ENCODE assay signal across 8 mouse cellular contexts in the genomic region with DNA sequence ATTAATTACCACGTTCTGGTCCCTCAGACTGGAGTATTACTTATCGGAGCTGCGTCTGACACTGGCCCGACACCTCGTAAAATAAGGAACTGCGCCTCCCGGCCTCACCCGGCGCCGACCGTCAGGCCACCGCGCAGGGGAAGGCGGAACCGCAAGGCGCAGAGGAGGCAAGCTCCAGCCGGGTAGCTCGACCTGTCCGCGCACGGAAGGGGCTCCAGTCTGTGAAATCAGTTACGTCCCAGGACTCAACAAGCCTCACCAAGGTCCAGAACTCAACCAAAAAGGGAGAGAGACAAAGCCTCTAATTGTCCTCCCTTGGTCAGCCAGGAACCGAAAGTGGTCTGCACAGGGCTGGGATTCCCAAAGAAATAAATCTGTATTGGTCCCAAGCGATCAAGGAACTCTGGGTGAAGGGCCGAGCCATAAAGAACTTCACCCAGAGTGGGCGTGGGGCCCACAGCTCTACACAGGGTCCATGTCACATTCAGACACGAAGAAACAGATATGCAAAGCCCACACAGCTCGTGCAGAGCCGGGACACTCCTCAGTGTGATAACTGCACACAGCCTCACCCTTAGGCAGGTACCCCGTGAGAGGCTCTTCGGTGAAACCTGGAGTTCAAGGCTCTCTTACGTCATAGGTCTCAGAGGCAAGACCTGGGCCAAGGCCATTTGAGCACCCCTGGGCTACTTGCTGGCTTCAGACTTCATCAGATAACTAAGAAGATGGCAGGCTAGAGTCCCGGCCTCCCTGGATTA. TPM values are rescaled to one million over a fixed set of nuclear protein-coding genes. Genes with fewer than 3 reads are reported as not detected.
DNase-seq lines count a peak whose midpoint lies in the region; ATAC-seq lines count a peak whose summit lies in the region.

No protein-coding gene starts in this region.

- 1% methylated on average over 33 of the region's 33 CpGs for WGBS in heart, embryonic 12.5 days
- under 1% methylated on average over 33 of the region's 33 CpGs for WGBS in hindbrain, embryonic 12.5 days

- no peak overlapping the region for H3K9ac ChIP-seq in heart, embryonic 12.5 days
- 0 out of 2 replicates have a peak overlapping the region, but pooled peaks have one; percentile 5 for H3K9ac ChIP-seq in hindbrain, embryonic 12.5 days

- no peaks in the 10 kb centered on the region for H3K36me3 ChIP-seq in heart, embryonic 12.5 days
- no peaks in the 10 kb centered on the region for H3K36me3 ChIP-seq in hindbrain, embryonic 12.5 days

- ATAC-seq in heart, embryonic 12.5 days (ENCODE audit: insufficient number of reproducible peaks, low FRiP score) = no peak
- no peak for ATAC-seq in hindbrain, embryonic 12.5 days (ENCODE audit: low FRiP score)
- ATAC-seq in megakaryocyte progenitor cell, adult 5-6 weeks (replicated peaks; ENCODE audit: poor library complexity) = peak; percentile 70

- H3K27me3 ChIP-seq in heart, embryonic 12.5 days (replicated peaks) = peaks cover 91% of the 10 kb centered on the region
- peaks cover 92% of the 10 kb centered on the region for H3K27me3 ChIP-seq in hindbrain, embryonic 12.5 days

- H3K4me2 ChIP-seq in heart, embryonic 12.5 days = peak overlapping the region; percentile 60
- peak overlapping the region; percentile 46 for H3K4me2 ChIP-seq in hindbrain, embryonic 12.5 days (replicated peaks)

- peak overlapping the region; percentile 39 for H3K4me3 ChIP-seq in heart, embryonic 12.5 days
- H3K4me3 ChIP-seq in brown adipose tissue, adult 24 weeks (ENCODE audit: insufficient read depth, low read depth, low read length) = peak overlapping the region; percentile 42
- peak overlapping the region; percentile 8; the same call in 1 of the 2 replicates for H3K4me3 ChIP-seq in hindbrain, embryonic 12.5 days

- no peak overlapping the region for H3K27ac ChIP-seq in heart, embryonic 12.5 days (ENCODE audit: poor library complexity, severe bottlenecking)
- H3K27ac ChIP-seq in brown adipose tissue, adult 24 weeks (replicated peaks; ENCODE audit: low read depth, low read length) = no peak overlapping the region
- peak overlapping the region; percentile 92 for H3K27ac ChIP-seq in hindbrain, embryonic 12.5 days

- H3K9me3 ChIP-seq in heart, embryonic 12.5 days (replicated peaks) = no peaks in the 10 kb centered on the region
- H3K9me3 ChIP-seq in hindbrain, embryonic 12.5 days (replicated peaks) = no peaks in the 10 kb centered on the region

- H3K4me1 ChIP-seq in heart, embryonic 12.5 days (replicated peaks) = peaks cover 36% of the 10 kb centered on the region
- H3K4me1 ChIP-seq in brown adipose tissue, adult 24 weeks (ENCODE audit: control insufficient read depth, insufficient read depth, insufficient read length, low read length) = peaks cover 7% of the 10 kb centered on the region; the same call in 1 of the 2 replicates
- H3K4me1 ChIP-seq in hindbrain, embryonic 12.5 days = peaks cover 26% of the 10 kb centered on the region

- no peak for DNase-seq in heart, adult 8-10 months (ENCODE audit: low spot score)
- no peak for DNase-seq in urinary bladder, adult 2 months (ENCODE audit: low spot score)
- DNase-seq in c-Kit-positive CD71-positive TER-119-positive erythroid progenitor cells, embryonic 14.5 days (ENCODE audit: low spot score) = no peak
- no peak for DNase-seq in right cerebral cortex, postnatal 4 days

RNA-seq across cellular contexts. Expression of gene Lbx1, which starts 6.1 kb away (rescaled TPM):
- not detected in 2 replicates for polyA plus RNA-seq in heart, embryonic 12.5 days (2016; fragmentation: Nextera tagmentation; extraction: Ambion mirVana)
- total RNA-seq in heart, adult 8-10 months (2022) = under 1 TPM in 1 of 4 experiments, not detected in 3; 0.17 TPM
- polyA plus RNA-seq in brown adipose tissue, adult 24 weeks (2012; ENCODE audit: insufficient read depth, insufficient read length, missing spikeins) = 0.75 TPM in 1 of 2 replicates, not detected in the other
- 10.8 and 18.8 TPM in 2 replicates for polyA plus RNA-seq in hindbrain, embryonic 12.5 days (2016; fragmentation: Nextera tagmentation; extraction: Ambion mirVana)
- not detected in 2 replicates for total RNA-seq in megakaryocyte progenitor cell, adult 5-6 weeks (2015)
- total RNA-seq in megakaryocyte progenitor cell, adult 5-6 weeks (2017) = not detected in 2 replicates
- 0.03 and 0.11 TPM in 2 replicates for polyA plus RNA-seq in urinary bladder, adult 2 months (2012; rRNA removed)
